Mouse (Mus musculus) ES-E14 (cell line): ENCODE results near the gene Vdr. TPM values are rescaled to one million over a fixed set of nuclear protein-coding genes. Genes with fewer than 3 reads are reported as not detected.

Source experiments
- DNase-seq: peaks from one replicate; pipeline ENCODE4 v3.0.0-alpha.2; 2013; ENCODE audit warnings: low read depth, low spot score
- H3K27ac ChIP-seq: 2 replicates; pipeline ENCODE4 v1.5.1; 2012; ENCODE audit warnings: low read depth, mild to moderate bottlenecking, low read length, moderate library complexity, mixed read lengths; ENCODE audit not compliant: poor library complexity, insufficient read depth, severe bottlenecking
- H3K36me3 ChIP-seq: 2 replicates; pipeline ENCODE4 v1.6.1; 2012; ENCODE audit warnings: mild to moderate bottlenecking, low read length, moderate library complexity, mixed read lengths; ENCODE audit not compliant: control insufficient read depth, poor library complexity, insufficient read depth, severe bottlenecking
- H3K4me1 ChIP-seq, 2 experiments: fragments of 150-350 bp in 1 of 2; sonication (generic) in 1 of 2; 2 replicates each; pipeline ENCODE4 v1.6.1; 2012; ENCODE audit warnings: low read length in 2 of 2, mild to moderate bottlenecking in 1 of 2, mixed read lengths in 1 of 2; ENCODE audit not compliant: control insufficient read depth in 2 of 2, insufficient read depth in 2 of 2, poor library complexity in 1 of 2
- H3K4me3 ChIP-seq, 2 experiments: fragments of 150-350 bp in 1 of 2; sonication (generic) in 1 of 2; 2 replicates each; pipeline ENCODE4 v1.5.1; 2012; ENCODE audit warnings: low read length in 2 of 2, low read depth in 1 of 2, mild to moderate bottlenecking in 1 of 2, mixed read lengths in 1 of 2; ENCODE audit not compliant: insufficient read depth in 1 of 2, poor library complexity in 1 of 2, severe bottlenecking in 1 of 2
- H3K9ac ChIP-seq: 2 replicates; pipeline ENCODE4 v1.6.1; 2012; ENCODE audit warnings: low read depth, mild to moderate bottlenecking, low read length, mixed read lengths; ENCODE audit not compliant: poor library complexity, insufficient read depth, severe bottlenecking
- H3K9me3 ChIP-seq: fragments of 150-350 bp; sonication (generic); 2 replicates; pipeline ENCODE4 v1.6.1; 2012; ENCODE audit warnings: low read depth, mild to moderate bottlenecking, low read length; ENCODE audit not compliant: control insufficient read depth, insufficient read depth
- CHD2 ChIP-seq: IDR thresholded peaks from 2 replicates; pipeline ENCODE4 v1.6.1; 2014; ENCODE audit warnings: mild to moderate bottlenecking, low read depth, low read length, inconsistent platforms
- HCFC1 ChIP-seq: IDR thresholded peaks from 2 replicates; pipeline ENCODE4 v1.6.1; 2012; ENCODE audit warnings: low read length, inconsistent platforms, borderline replicate concordance; ENCODE audit not compliant: insufficient read depth
- MAFK ChIP-seq: IDR thresholded peaks from 2 replicates; pipeline ENCODE4 v1.6.1; 2014; ENCODE audit warnings: mild to moderate bottlenecking, low read depth, low read length, inconsistent platforms; ENCODE audit not compliant: insufficient read depth
- ZC3H11A ChIP-seq: IDR thresholded peaks from 2 replicates; pipeline ENCODE4 v1.6.1; 2012; ENCODE audit warnings: low read depth, mild to moderate bottlenecking, inconsistent platforms, low read length, borderline replicate concordance
- ZNF384 ChIP-seq: IDR thresholded peaks from 2 replicates; pipeline ENCODE4 v1.6.1; 2012; ENCODE audit warnings: low read depth, low read length, inconsistent platforms
- in situ Hi-C, 2 experiments: fragments of 600-800 bp; cut with MboI; formaldehyde crosslinking; loops; one replicate each; pipeline ENCODE4 v1.15.1; 2025; ENCODE audit warnings: low sequenced_read_pairs in 2 of 2, inconsistent platforms in 1 of 2; ENCODE audit not compliant: unreplicated experiment in 2 of 2
- total RNA-seq: library from RNA; depleted of rRNA; stranded (reverse); fragments of 300-350 nt; gene quantifications from 2 replicates; pipeline ENCODE4 v1.2.3, GENCODE M21; 2012

The Vdr gene
- total RNA-seq, 1 experiment, result 0.22 TPM

DNA sequence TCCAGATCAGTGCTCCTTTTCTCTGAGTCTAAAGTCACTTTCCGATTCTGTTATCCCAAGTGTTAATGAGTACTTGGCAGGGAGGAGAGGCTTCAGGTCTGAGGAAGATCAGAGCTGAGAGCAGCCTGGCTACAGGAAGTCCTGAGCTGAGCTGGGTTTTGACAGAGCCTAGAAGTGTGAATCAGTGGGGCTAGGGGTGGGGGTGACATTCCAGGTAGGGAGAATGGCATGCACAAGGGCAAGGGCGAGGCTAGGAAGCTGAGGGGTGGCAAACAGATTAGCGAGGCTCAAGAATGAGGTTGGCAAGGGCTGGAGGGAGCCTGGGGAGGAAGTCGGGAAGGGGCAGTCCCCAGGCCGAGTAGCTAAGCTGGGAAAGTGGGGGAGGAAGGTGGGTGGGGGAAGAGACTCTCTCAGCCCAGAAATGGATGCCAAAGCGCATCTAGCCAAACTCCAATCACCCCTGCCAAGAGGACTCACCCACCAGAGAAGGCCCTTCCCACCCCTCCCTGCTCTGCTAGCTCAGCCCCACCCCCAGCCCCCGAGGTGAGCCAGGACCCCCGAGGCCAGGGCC, 72.9 kb downstream of the Vdr start:
- in situ Hi-C loops, result no loop called here
- Histone ChIP-seq H3K9ac (no peak overlapping the region), H3K9me3 (no peaks in the 10 kb centered on the region), H3K36me3 (no peaks in the 10 kb centered on the region), H3K4me1 (peaks cover 2 to 19% of the 10 kb centered on the region in 2 experiments; a peak in 2 of 4 replicates), H3K27ac (no peak overlapping the region), H3K4me3 (no peak overlapping the region)
- no peak for DNase-seq
- no peak for TF ChIP-seq ZNF384
- no peak for TF ChIP-seq HCFC1
- TF ChIP-seq MAFK, result no peak
- no peak for TF ChIP-seq ZC3H11A
- TF ChIP-seq CHD2, result no peak

DNA sequence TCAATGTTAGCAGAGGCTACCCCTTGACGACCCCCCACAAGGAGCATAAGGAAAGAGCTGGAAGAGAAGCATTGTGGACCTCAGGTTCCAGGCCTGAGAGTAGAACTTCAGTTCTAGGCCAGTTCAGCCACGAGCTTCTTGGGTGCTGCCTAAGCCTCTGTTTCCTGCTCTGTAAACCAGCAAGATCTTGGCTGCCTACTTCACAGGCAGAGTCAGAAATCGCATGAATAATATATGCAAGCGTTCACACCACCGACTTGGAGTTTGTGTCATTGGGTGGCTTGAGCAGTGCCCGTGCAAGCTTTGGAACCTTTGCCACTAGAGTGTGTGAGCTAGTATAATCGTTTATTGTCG, 73.6 kb downstream of the Vdr start:
- in situ Hi-C loops, result no loop called here
- H3K4me1 ChIP-seq, result peaks cover 2 to 19% of the 10 kb centered on the region in 2 experiments; a peak in 2 of 4 replicates
- DNase-seq, result no peak
- no peak overlapping the region for H3K4me3 ChIP-seq
- H3K27ac ChIP-seq, result no peak overlapping the region
- no peaks in the 10 kb centered on the region for H3K36me3 ChIP-seq
- no peak overlapping the region for H3K9ac ChIP-seq
- H3K9me3 ChIP-seq, result no peaks in the 10 kb centered on the region
- TF ChIP-seq ZNF384 (no peak), MAFK (no peak), ZC3H11A (no peak), CHD2 (no peak), HCFC1 (no peak)

DNA sequence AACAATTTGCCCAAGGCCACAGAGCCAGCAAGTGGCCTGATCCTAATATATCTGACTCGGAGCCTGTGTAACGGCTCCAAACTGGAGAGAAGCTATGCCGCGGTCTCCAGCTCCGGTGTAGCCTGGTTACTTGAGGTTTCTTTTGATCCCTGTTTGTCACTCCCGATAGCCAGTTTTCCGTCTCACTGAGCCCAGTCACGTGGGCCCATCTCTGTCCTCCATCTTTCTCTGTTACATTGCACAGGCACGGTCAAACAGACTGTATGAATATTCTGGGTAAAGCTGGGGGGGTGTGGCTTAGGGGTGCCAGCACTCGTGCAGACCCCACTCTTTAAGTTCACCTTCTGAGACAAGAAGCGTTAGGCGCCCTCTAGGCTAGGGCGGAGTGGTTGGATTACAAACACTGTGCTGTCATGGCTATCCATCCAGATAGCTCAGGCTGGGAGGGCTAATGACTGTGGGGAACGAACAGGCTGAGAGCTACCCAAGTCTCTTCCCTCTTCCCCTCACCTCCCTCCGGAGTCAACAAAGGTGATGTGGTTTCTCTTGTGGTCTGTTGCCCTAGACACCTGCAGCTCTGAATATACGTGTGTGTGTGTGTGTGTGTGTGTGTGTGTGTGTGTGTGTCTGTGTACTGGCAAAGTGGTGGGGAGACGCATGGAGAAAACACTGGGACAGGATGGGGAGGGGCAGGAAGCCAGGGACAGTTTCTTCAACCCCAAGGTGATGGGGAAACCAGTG, 74.1 kb downstream of the Vdr start:
- no peak overlapping the region for H3K4me3 ChIP-seq
- peaks cover 2 to 19% of the 10 kb centered on the region in 2 experiments; a peak in 2 of 4 replicates for H3K4me1 ChIP-seq
- H3K9me3 ChIP-seq, result no peaks in the 10 kb centered on the region
- TF ChIP-seq HCFC1, result no peak
- no peak for TF ChIP-seq ZC3H11A
- TF ChIP-seq CHD2, result no peak
- no peak for TF ChIP-seq MAFK
- TF ChIP-seq ZNF384, result no peak
- no peak overlapping the region; the same call in 1 of the 2 replicates for H3K27ac ChIP-seq
- in situ Hi-C loops, result no loop called here
- H3K36me3 ChIP-seq, result no peaks in the 10 kb centered on the region
- H3K9ac ChIP-seq, result no peak overlapping the region
- no peak for DNase-seq

DNA sequence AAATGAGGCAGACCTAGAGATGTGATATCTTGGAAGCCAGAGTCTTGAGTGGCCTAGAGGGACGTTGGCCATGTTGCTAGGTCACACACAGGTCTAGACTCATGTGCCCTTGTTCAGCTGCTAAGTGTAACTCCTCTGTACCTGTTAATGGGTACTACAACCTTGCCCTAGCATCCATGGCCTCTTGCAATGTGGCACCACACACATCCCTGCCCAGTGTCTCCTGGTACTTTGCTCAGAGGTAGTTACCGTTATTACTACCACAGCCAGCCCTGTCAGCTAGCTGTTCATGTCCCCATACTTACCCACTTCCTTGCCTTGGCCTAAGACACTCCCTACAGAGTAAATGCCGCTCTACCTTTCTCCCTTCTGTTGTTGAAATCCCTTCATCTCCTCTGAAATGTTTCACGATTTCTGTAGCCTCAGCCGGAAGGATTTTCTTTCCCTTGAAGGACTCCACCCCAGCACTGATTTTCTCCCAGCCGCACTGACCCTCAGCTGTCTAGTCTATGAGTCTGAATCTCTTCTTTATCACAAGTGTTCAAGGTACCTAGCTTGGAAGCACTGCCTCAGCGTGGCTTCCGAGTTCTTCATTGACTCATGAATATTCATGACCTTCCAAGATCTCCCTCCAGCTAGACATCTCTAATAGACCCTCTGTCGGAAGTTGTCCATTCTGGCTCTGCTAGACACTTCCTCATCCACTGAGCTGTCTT, 77.5 kb downstream of the Vdr start:
- H3K4me3 ChIP-seq, result no peak overlapping the region
- peaks cover 2 to 16% of the 10 kb centered on the region in 2 experiments; a peak in 2 of 4 replicates for H3K4me1 ChIP-seq
- no peaks in the 10 kb centered on the region for H3K9me3 ChIP-seq
- in situ Hi-C loops, result no loop called here
- no peaks in the 10 kb centered on the region for H3K36me3 ChIP-seq
- no peak overlapping the region for H3K9ac ChIP-seq
- no peak for DNase-seq
- no peak for TF ChIP-seq MAFK
- no peak overlapping the region for H3K27ac ChIP-seq
